Mouse (Mus musculus) layer of hippocampus, postnatal 36 days (tissue): ENCODE measurements around the gene Eef1akmt1. TPM values are rescaled to one million over a fixed set of nuclear protein-coding genes. Genes with fewer than 3 reads are reported as not detected.

Source experiments
- DNase-seq, 2 experiments: peaks; one replicate each; pipeline ENCODE4 v3.0.0; 2022
- total RNA-seq, 2 experiments: library from RNA; stranded (reverse); gene quantifications; 2 replicates each; pipeline ENCODE4 v1.2.3; 2021

Eef1akmt1 gene
- total RNA-seq, 2 experiments from 2014 or later: 36.8 to 37.7 TPM

- no peak for DNase-seq
These were observed 24.8 kb downstream of the Eef1akmt1 start for GRCm38 (mm10) chr14:57546557-57547021.

GRCm38 (mm10) chr14:57546131-57546530 is 25.3 kb downstream of the Eef1akmt1 start:
- no peak for DNase-seq

- no peak for DNase-seq
These were observed 25.9 kb downstream of the Eef1akmt1 start for GRCm38 (mm10) chr14:57545526-57545925.

DNA sequence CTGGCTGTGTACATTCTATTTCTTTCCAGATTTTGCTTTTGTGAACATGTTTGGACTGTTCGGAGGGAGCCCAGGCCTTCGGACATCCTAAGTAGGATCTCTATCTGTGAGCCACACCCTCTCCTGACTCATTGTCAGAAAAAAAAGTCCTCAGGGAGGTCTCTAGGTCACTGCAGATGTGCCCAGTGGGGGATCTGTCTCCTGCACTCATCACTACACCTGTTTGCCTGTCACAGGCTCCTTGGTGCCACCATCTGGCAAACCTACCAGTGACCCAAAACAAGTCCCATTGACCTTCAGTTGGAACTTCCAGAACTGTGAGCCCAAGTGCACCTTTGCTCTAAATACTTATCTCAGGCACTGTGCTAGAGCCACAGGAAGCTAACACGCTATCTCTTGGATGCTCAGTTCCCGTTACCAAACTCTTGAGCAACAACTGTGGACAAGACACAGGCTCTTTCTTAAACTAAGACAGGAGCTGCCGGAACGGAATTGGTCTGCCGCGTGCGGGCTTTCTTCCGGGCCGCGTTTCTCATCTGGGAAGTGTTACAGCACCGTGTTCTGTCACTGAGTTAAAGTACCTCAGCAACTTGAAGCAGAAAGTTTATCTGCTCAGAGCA is 27.9 kb downstream of the Eef1akmt1 start:
- no peak for DNase-seq

DNA sequence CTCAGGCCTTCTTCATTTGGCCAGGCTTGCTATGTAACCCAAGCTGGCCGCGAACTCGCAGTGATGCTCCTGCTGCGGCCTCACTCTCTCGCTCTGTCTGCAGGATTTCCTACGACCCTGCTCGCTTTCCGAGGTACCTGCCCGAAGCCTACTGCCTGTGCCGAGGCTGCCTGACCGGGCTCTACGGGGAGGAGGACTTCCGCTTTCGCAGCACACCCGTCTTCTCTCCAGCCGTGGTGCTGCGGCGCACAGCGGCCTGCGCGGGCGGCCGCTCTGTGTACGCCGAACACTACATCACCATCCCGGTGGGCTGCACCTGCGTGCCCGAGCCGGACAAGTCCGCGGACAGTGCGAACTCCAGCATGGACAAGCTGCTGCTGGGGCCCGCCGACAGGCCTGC is 29.2 kb downstream of the Eef1akmt1 start:
- DNase-seq: no peak

DNA sequence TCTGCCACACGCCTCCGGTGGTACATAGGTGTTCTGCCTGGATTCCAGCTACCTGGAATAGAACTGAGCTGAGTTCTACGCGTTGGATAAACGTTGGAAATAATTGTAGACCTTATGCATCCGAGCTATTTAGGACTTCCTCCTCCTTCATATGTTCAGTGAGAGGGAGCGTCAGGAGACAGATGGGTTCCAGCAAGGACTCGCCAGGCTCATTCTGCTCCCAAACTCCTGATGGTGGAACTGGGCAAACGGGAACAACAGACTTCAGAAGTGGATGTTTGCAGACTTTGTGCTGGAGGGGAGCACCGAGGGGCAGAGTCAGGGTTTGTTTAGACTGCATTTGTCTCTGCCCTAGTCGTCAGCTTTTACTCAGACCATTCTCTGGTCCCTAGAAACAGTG is 30.7 kb downstream of the Eef1akmt1 start:
- DNase-seq: peak in 1 of 2 experiments; percentile 63

DNA sequence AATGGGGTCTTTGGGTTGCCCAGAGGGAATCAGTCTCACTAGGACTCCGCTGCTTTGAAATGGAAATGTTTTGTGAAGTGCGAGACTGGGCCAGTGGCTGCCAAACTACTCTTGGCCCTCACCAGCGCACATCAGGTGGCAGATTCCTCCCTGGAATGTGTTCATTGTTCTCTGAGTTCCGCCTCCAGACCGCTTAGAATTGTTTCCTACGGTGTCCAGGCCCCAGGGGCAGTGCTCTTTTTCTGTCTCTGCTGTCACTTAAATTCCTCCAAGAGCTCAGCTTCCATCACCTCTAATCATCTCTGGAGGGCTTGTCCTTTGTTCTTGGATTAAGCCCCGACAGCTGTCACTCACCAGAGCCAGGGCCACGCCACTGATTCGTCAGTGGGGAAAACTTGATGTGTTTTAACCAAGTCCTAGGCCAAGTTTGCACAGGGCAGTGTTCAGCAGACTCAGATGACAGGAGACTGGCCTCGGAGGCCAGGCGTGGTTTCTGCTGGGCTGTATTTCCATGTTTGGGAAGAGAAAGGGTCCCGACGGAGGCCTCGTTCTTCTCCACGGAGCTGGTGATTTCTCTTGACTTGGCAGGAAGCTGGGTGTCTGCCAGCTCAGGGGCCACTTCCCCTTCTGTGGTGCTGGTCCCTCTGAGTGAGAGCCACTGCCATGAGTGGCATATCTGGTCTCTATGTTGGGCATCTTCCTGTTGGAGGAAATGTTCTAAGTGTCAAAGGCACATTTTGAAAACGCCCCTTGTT is 34.0 kb downstream of the Eef1akmt1 start:
- DNase-seq: no peak

- DNase-seq: no peak
These were observed 34.6 kb downstream of the Eef1akmt1 start for GRCm38 (mm10) chr14:57536820-57537219.

DNA sequence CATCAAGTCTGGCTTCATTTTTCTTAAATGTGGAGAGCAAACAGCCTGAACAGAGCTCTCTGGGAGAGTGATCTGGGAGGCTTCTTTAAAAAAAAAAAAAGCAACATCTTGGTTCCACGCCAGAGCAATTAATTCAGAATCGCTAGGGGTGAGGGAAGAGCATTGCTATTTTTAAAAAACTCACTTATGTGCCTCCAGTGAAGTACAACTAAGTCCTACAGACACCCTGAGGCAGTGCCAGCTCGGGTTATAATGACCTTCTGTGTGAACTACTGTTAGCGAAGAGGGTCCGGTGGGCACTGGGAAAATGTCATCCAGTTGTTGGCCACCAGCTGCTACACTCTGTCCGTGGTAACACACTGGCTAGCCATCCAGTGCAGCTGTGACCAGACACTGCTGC is 35.8 kb downstream of the Eef1akmt1 start:
- no peak for DNase-seq

GRCm38 (mm10) chr14:57534961-57535360 is 36.5 kb downstream of the Eef1akmt1 start:
- no peak for DNase-seq

DNA sequence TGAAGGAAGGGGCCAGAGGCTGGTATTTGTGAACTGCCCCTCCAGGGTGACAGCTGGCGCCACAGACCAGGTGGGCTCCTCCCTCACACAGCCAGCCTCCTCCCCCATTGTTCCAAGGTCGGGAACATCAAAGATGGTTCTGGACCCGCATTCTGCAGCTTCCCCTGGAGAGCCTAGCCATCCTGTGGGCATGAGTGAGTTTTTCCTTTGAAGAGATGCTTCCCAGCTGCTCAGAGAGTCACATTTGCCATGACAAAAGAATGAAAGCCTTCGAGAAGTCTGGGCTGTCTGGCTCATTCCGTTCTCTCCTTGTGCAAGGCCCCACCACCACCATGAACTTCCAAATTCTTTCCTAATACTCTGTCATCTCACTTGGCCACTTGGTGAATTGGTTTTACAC is 37.1 kb downstream of the Eef1akmt1 start:
- DNase-seq: no peak

DNA sequence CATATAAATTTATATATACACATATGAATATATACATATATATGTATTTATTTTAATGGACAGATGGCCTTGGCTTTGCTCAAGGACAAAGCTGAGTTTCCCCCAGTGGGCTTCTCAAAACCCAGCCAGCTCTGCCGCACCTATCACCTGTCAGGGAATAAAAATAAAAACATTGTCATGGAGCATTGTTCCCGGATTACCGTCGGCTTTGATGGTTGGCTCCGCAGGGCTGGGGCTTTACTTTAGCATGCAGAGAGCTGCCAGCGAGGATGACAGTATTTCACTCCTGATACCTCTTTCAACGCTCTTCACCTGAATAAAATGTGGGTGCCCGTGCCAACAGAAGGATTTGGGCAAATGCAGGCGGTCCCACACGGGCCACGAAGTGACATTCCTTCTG is 37.6 kb downstream of the Eef1akmt1 start:
- DNase-seq: no peak

GRCm38 (mm10) chr14:57533214-57533613 is 38.2 kb downstream of the Eef1akmt1 start:
- DNase-seq: no peak

- DNase-seq: no peak
These were observed 38.8 kb downstream of the Eef1akmt1 start for GRCm38 (mm10) chr14:57532577-57532976.

- DNase-seq: no peak
These were observed 41.5 kb downstream of the Eef1akmt1 start for GRCm38 (mm10) chr14:57529786-57530515.

- DNase-seq: no peak
These were observed 42.2 kb downstream of the Eef1akmt1 start for GRCm38 (mm10) chr14:57529086-57529785.

DNA sequence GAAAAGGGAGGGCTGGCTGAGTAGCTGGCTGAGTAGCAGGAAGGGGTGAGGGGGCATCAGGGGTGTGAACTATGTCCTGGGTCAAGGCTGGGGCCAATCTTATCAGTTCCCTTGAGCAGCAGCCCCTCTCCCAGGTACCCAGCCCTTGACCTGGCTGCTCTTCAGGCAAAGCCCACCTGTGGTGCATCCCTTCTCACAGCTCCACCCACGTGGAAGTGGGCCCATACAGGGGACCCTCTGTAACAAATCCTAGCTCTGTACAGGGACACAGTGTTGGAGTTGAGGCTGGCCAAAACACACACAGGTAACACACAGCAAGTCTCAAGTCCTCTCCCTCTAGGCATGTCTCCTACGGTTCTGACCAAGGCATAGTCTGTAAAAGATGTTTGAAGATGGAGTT is 43.8 kb downstream of the Eef1akmt1 start:
- DNase-seq: no peak

- no peak for DNase-seq
These were observed 44.3 kb downstream of the Eef1akmt1 start for GRCm38 (mm10) chr14:57527122-57527521.

DNA sequence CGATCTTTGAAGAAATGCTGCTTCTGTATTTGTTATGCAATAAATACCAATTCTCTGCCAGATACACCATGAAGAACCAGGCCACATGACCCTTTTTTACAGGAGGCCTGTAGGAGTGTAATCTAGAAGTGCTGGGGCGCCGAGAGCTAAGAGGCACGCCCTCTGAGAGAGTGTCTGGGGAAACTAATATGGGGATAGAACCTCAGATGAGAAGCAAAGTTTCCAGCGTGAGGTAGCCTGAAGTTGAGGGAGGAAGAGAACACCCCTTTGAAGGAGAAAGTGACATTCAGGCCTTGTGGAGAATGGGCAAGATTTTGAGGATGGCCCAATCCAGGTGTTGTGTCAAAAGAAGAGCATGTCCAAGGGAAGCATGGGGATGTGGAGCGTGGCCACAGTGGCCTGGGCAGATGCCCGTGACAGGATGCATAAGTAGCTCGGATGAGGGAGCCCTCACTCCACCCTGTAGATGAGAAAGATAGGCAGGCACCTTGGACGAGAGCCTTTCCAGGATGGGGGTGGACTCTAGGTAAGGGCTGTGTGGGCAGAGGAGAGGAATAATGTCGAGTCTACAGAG is 45.3 kb downstream of the Eef1akmt1 start:
- no peak for DNase-seq

DNA sequence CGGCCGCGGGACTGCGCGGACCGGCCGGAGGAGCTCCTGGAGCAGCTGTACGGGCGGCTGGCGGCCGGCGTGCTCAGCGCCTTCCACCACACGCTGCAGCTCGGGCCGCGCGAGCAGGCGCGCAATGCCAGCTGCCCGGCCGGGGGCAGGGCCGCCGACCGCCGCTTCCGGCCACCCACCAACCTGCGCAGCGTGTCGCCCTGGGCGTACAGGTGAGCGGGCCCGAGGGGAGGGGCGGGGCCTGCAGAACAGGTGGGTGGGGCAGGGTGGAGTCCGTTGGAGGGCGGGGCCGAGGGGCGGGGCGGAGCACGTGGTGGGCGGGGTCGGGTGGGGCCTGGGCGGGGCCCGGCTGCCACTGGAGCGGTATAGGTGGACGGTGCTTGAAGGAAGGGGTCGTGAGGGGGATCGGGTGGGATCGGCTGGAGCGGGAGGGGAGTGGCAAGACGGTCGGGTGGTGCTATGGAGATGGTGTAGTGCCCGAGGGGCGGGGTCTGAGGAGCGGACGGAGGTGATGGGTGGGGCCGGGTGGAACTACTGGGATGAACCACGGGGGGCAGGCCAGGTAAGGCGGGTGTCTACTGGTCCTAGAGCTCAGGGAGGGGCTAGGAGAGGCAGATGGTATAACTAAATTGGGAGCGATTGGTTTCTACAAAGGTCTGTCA is 45.9 kb downstream of the Eef1akmt1 start:
- DNase-seq: peak; percentile 67 to 71

DNA sequence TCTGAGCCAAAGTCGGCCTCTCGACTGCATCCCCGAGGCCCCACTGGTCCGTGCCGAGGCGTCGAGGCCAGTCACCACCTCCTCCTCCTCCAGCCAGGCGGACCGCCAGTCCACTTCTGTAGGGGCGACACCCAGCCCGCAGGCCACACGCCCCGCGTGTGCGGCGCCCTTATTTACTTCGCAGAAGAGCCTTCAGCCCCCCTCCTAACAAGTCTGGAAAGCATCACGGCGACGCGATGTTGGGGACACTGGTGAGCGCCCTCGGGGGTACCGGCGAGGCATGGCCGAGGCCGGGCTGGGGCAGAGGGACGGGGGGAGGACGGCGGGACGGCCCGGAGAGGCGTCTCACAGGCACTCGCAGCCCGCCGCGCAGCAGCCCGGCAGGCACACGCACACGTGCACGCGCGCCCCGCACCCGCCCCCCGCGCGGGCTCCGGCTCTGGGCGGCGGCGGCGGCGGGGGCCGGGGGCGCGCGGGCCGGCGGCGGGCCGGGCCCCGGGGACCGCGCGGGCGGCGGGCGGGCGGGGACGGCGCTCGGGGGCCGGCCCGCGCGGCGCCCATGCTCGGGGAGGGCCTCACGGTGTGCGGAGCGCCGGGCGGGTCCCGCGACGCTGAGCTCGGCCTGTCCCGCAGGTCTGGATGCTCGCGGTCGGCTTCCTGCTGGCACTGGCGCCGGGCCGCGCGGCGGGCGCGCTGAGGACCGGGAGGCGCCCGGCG is 46.6 kb downstream of the Eef1akmt1 start, which contains the start of gene Il17d:
TSS of gene Il17d (plus strand) at position 107 of the 717 bp plus-strand sequence.
- DNase-seq: no peak
